Mouse (Mus musculus): ENCODE data around the gene Slc2a6. TPM values are rescaled to one million over a fixed set of nuclear protein-coding genes. Genes with fewer than 3 reads are reported as not detected.

Slc2a6 gene
- total and polyA plus RNA-seq, 2 experiments: 0.46 to 0.50 TPM

- Histone ChIP-seq H3K27ac (replicated peaks; ENCODE audit: insufficient read depth, low read depth, low read length) (peak overlapping the region; percentile 38; the same call in 1 of the 2 replicates), H3K36me3 (ENCODE audit: control insufficient read depth, insufficient read depth, low read length) (no peaks in the 10 kb centered on the region), H3K79me2 (ENCODE audit: control insufficient read depth, insufficient read depth, low read length) (no peaks in the 10 kb centered on the region), H3K27me3 (ENCODE audit: control insufficient read depth, insufficient read depth, low read length) (no peaks in the 10 kb centered on the region), H3K4me1 (ENCODE audit: control insufficient read depth, insufficient read depth, low read length) (no peaks in the 10 kb centered on the region), H3K4me3 (ENCODE audit: insufficient read depth, low read depth, low read length) (no peak overlapping the region), H3K9ac (ENCODE audit: low read depth, low read length) (no peak overlapping the region)
- WGBS: 66% methylated on average over 4 of the region's 4 CpGs
- peak; percentile 51 for DNase-seq (ENCODE audit: extremely low read depth, low read depth, low spot score)
- TF ChIP-seq POLR2A (IDR thresholded peaks at IDR 0.05; ENCODE audit: extremely low read depth, insufficient read depth, low read length) (no peak), CTCF (IDR thresholded peaks at IDR 0.05; ENCODE audit: low read depth, low read length) (no peak)
Measured at GRCm38 (mm10) chr2:26973960-26974359, 53.8 kb downstream of the Slc2a6 start.

GRCm38 (mm10) chr2:26973116-26973515 is 54.7 kb downstream of the Slc2a6 start, which contains the start of gene Adamts13:
Adamts13 (plus strand) TSS chr2:26973416.
- no peak for TF ChIP-seq CTCF (IDR thresholded peaks at IDR 0.05; ENCODE audit: low read depth, low read length)
- TF ChIP-seq POLR2A (IDR thresholded peaks at IDR 0.05; ENCODE audit: extremely low read depth, insufficient read depth, low read length): no peak
- no peaks in the 10 kb centered on the region for H3K27me3 ChIP-seq (ENCODE audit: control insufficient read depth, insufficient read depth, low read length)
- H3K27ac ChIP-seq (replicated peaks; ENCODE audit: insufficient read depth, low read depth, low read length): peak within 1 kb of the TSS; percentile 52
- 52% methylated on average over 3 of the region's 3 CpGs for WGBS
- peak; percentile 23 for DNase-seq (ENCODE audit: extremely low read depth, low read depth, low spot score)
- H3K4me1 ChIP-seq (ENCODE audit: control insufficient read depth, insufficient read depth, low read length): no peaks in the 10 kb centered on the region
- peak within 1 kb of the TSS; percentile 25; the same call in 1 of the 2 replicates for H3K9ac ChIP-seq (ENCODE audit: low read depth, low read length)
- H3K79me2 ChIP-seq (ENCODE audit: control insufficient read depth, insufficient read depth, low read length): no peaks in the 10 kb centered on the region
- no peaks in the 10 kb centered on the region for H3K36me3 ChIP-seq (ENCODE audit: control insufficient read depth, insufficient read depth, low read length)
- peak within 1 kb of the TSS; percentile 38; the same call in 1 of the 2 replicates for H3K4me3 ChIP-seq (ENCODE audit: insufficient read depth, low read depth, low read length)

Other genes starting within 250 kb of the Slc2a6 start
- gene Abo, start 163.0 kb downstream of the Slc2a6 start, total RNA-seq (2014; rRNA removed): not detected in 2 replicates
- gene Abo, start 163.0 kb downstream of the Slc2a6 start, polyA plus RNA-seq (2012; rRNA removed): not detected in 2 replicates
- gene Surf6, start 125.1 kb downstream of the Slc2a6 start, total RNA-seq (2014; rRNA removed): 6.2 and 7.8 TPM in 2 replicates
- 6.1 and 6.2 TPM in 2 replicates for gene Surf6, start 125.1 kb downstream of the Slc2a6 start, polyA plus RNA-seq (2012; rRNA removed)
- gene Med22, start 117.3 kb downstream of the Slc2a6 start, total RNA-seq (2014; rRNA removed): 12.9 and 16.8 TPM in 2 replicates
- gene Med22, start 117.3 kb downstream of the Slc2a6 start, polyA plus RNA-seq (2012; rRNA removed): 25.5 and 26.4 TPM in 2 replicates
- 721 and 835 TPM in 2 replicates for gene Rpl7a, start 117.2 kb downstream of the Slc2a6 start, total RNA-seq (2014; rRNA removed)
- 398 and 434 TPM in 2 replicates for gene Rpl7a, start 117.2 kb downstream of the Slc2a6 start, polyA plus RNA-seq (2012; rRNA removed)
- gene Surf2, start 111.6 kb downstream of the Slc2a6 start, total RNA-seq (2014; rRNA removed): 10.0 and 10.3 TPM in 2 replicates
- 11.6 and 14.5 TPM in 2 replicates for gene Surf2, start 111.6 kb downstream of the Slc2a6 start, polyA plus RNA-seq (2012; rRNA removed)
- 55.5 and 60.5 TPM in 2 replicates for gene Surf1, start 111.5 kb downstream of the Slc2a6 start, total RNA-seq (2014; rRNA removed)
- gene Surf1, start 111.5 kb downstream of the Slc2a6 start, polyA plus RNA-seq (2012; rRNA removed): 51.7 and 57.2 TPM in 2 replicates
- 135 and 193 TPM in 2 replicates for gene Surf4, start 94.1 kb downstream of the Slc2a6 start, total RNA-seq (2014; rRNA removed)
- gene Surf4, start 94.1 kb downstream of the Slc2a6 start, polyA plus RNA-seq (2012; rRNA removed): 318 and 322 TPM in 2 replicates
- gene Stkld1, start 94.0 kb downstream of the Slc2a6 start, total RNA-seq (2014; rRNA removed): 0.09 TPM in 1 of 2 replicates, not detected in the other
- 0.06 and 0.11 TPM in 2 replicates for gene Stkld1, start 94.0 kb downstream of the Slc2a6 start, polyA plus RNA-seq (2012; rRNA removed)
- 15.2 TPM in 2 replicates for gene Rexo4, start 63.6 kb downstream of the Slc2a6 start, total RNA-seq (2014; rRNA removed)
- 8.3 and 11.8 TPM in 2 replicates for gene Rexo4, start 63.6 kb downstream of the Slc2a6 start, polyA plus RNA-seq (2012; rRNA removed)
- 5.6 and 8.3 TPM in 2 replicates for gene Adamts13, start 54.6 kb downstream of the Slc2a6 start, total RNA-seq (2014; rRNA removed)
- 5.8 and 11.2 TPM in 2 replicates for gene Adamts13, start 54.6 kb downstream of the Slc2a6 start, polyA plus RNA-seq (2012; rRNA removed)
- 17.7 and 21.5 TPM in 2 replicates for gene Cacfd1, start 18.1 kb downstream of the Slc2a6 start, total RNA-seq (2014; rRNA removed)
- gene Cacfd1, start 18.1 kb downstream of the Slc2a6 start, polyA plus RNA-seq (2012; rRNA removed): 48.1 and 58.0 TPM in 2 replicates
- gene Mymk, start 44.2 kb upstream of the Slc2a6 start, total RNA-seq (2014; rRNA removed): not detected in 2 replicates
- gene Mymk, start 44.2 kb upstream of the Slc2a6 start, polyA plus RNA-seq (2012; rRNA removed): not detected in 2 replicates
- 3.5 and 4.4 TPM in 2 replicates for gene Adamtsl2, start 51.4 kb upstream of the Slc2a6 start, total RNA-seq (2014; rRNA removed)
- gene Adamtsl2, start 51.4 kb upstream of the Slc2a6 start, polyA plus RNA-seq (2012; rRNA removed): 4.4 and 6.7 TPM in 2 replicates
- not detected in 2 replicates for gene Fam163b, start 114.5 kb upstream of the Slc2a6 start, total RNA-seq (2014; rRNA removed)
- not detected in 2 replicates for gene Fam163b, start 114.5 kb upstream of the Slc2a6 start, polyA plus RNA-seq (2012; rRNA removed)
- gene Dbh, start 137.2 kb upstream of the Slc2a6 start, total RNA-seq (2014; rRNA removed): under 0.01 and 0.20 TPM in 2 replicates
- gene Dbh, start 137.2 kb upstream of the Slc2a6 start, polyA plus RNA-seq (2012; rRNA removed): not detected in 2 replicates
- 382 and 424 TPM in 2 replicates for gene Sardh, start 220.3 kb upstream of the Slc2a6 start, total RNA-seq (2014; rRNA removed)
- gene Sardh, start 220.3 kb upstream of the Slc2a6 start, polyA plus RNA-seq (2012; rRNA removed): 768 and 871 TPM in 2 replicates

Measured in liver, adult 2 months (tissue).